Mouse (Mus musculus) stomach, embryonic 14.5 days (tissue): ENCODE results near the gene Dgkh. TPM values are rescaled to one million over a fixed set of nuclear protein-coding genes. Genes with fewer than 3 reads are reported as not detected.

ENCODE experiments used
- ATAC-seq: fragments of 200-750 bp; cut with Nextera tagmentation; 2 replicates; pipeline ENCODE4 v1.8.0; 2017; ENCODE audit warnings: low read depth, moderate TSS enrichment; ENCODE audit not compliant: insufficient number of reproducible peaks, insufficient read depth, low FRiP score
- H3K27ac ChIP-seq: fragments of 300-500 bp; sonication (generic); 2 replicates; pipeline ENCODE4 v1.5.1; 2014; ENCODE audit warnings: mild to moderate bottlenecking, low read length, moderate library complexity, mixed read lengths
- H3K27me3 ChIP-seq: fragments of 300-500 bp; sonication (generic); 2 replicates; pipeline ENCODE4 v1.6.1; 2014; ENCODE audit warnings: low read length, control low read depth, mixed read lengths; ENCODE audit not compliant: control insufficient read depth, insufficient read depth
- H3K36me3 ChIP-seq: fragments of 300-500 bp; sonication (generic); 2 replicates; pipeline ENCODE4 v1.6.1; 2014; ENCODE audit warnings: mild to moderate bottlenecking, control low read depth, low read length, moderate library complexity, mixed read lengths; ENCODE audit not compliant: control insufficient read depth, insufficient read depth
- H3K4me1 ChIP-seq: fragments of 300-500 bp; sonication (generic); 2 replicates; pipeline ENCODE4 v1.6.1; 2014; ENCODE audit warnings: low read length, control low read depth, mixed read lengths; ENCODE audit not compliant: control insufficient read depth, insufficient read depth
- H3K4me2 ChIP-seq: fragments of 300-500 bp; sonication (generic); replicated peaks from 2 replicates; pipeline ENCODE4 v1.6.1; 2014; ENCODE audit warnings: low read depth, low read length, control low read depth
- H3K4me3 ChIP-seq: fragments of 300-500 bp; sonication (generic); 2 replicates; pipeline ENCODE4 v1.5.1; 2014; ENCODE audit warnings: low read depth, low read length, control low read depth
- H3K9ac ChIP-seq: fragments of 300-500 bp; sonication (generic); replicated peaks from 2 replicates; pipeline ENCODE4 v1.6.1; 2014; ENCODE audit warnings: low read depth, mild to moderate bottlenecking, control low read depth, low read length, moderate library complexity, mixed read lengths
- H3K9me3 ChIP-seq: fragments of 300-500 bp; sonication (generic); 2 replicates; pipeline ENCODE4 v1.6.1; 2016; ENCODE audit warnings: low read depth, low read length, control low read depth; ENCODE audit not compliant: control insufficient read depth
- whole genome bisulfite sequencing: fragments of 180-500 bp; shearing (Covaris S2); extraction: QIAGEN DNeasy Blood & Tissue Kit; methylation state at CpG from one replicate; pipeline ENCODE4 v1.1.7; 2014; 5-methylcytosine and 5-hydroxymethylcytosine counted together
- polyA plus RNA-seq: library from polyadenylated mRNA; unstranded; fragments of >200 nt; fragmentation: Nextera tagmentation; extraction: Ambion mirVana; gene quantifications from 2 replicates; pipeline ENCODE4 v1.2.1, GENCODE M21; 2014

Gene Dgkh
- polyA plus RNA-seq, 1 experiment from 2014 or later: 2.7 TPM

- no peak overlapping the region for H3K27ac ChIP-seq
- no peaks in the 10 kb centered on the region for H3K4me1 ChIP-seq
- WGBS: 76% methylated on average over 3 of the region's 3 CpGs
- no peak overlapping the region for H3K4me2 ChIP-seq
- H3K9ac ChIP-seq: no peak overlapping the region
- no peaks in the 10 kb centered on the region for H3K27me3 ChIP-seq
- H3K4me3 ChIP-seq: no peak overlapping the region
- H3K36me3 ChIP-seq: no peaks in the 10 kb centered on the region
- ATAC-seq: no peak
- H3K9me3 ChIP-seq: no peaks in the 10 kb centered on the region
These were observed 53.6 kb downstream of the Dgkh start for GRCm38 (mm10) chr14:78678981-78679380.

GRCm38 (mm10) chr14:78677852-78678588 is 54.6 kb downstream of the Dgkh start:
- no peak for ATAC-seq
- H3K27me3 ChIP-seq: no peaks in the 10 kb centered on the region
- H3K27ac ChIP-seq: no peak overlapping the region; the same call in 1 of the 2 replicates
- H3K9me3 ChIP-seq: no peaks in the 10 kb centered on the region
- H3K9ac ChIP-seq: no peak overlapping the region
- H3K4me2 ChIP-seq: no peak overlapping the region
- no peak overlapping the region for H3K4me3 ChIP-seq
- no peaks in the 10 kb centered on the region for H3K4me1 ChIP-seq
- H3K36me3 ChIP-seq: no peaks in the 10 kb centered on the region
- 21% methylated on average over 7 of the region's 7 CpGs for WGBS

GRCm38 (mm10) chr14:78676457-78676856 is 56.1 kb downstream of the Dgkh start:
- H3K9ac ChIP-seq: no peak overlapping the region
- no peak for ATAC-seq
- WGBS: 68% methylated on average over 6 of the region's 6 CpGs
- no peaks in the 10 kb centered on the region for H3K9me3 ChIP-seq
- no peak overlapping the region for H3K4me2 ChIP-seq
- no peaks in the 10 kb centered on the region for H3K4me1 ChIP-seq
- no peak overlapping the region for H3K4me3 ChIP-seq
- no peaks in the 10 kb centered on the region for H3K36me3 ChIP-seq
- no peaks in the 10 kb centered on the region for H3K27me3 ChIP-seq
- no peak overlapping the region for H3K27ac ChIP-seq

GRCm38 (mm10) chr14:78674606-78675005 is 58.0 kb downstream of the Dgkh start:
- ATAC-seq: no peak
- Histone ChIP-seq H3K4me1 (no peaks in the 10 kb centered on the region), H3K9me3 (no peaks in the 10 kb centered on the region), H3K27me3 (no peaks in the 10 kb centered on the region), H3K36me3 (no peaks in the 10 kb centered on the region), H3K9ac (no peak overlapping the region), H3K4me3 (no peak overlapping the region), H3K27ac (no peak overlapping the region), H3K4me2 (no peak overlapping the region)
- WGBS: 85% methylated on average over 9 of the region's 9 CpGs

GRCm38 (mm10) chr14:78669986-78670385 is 62.6 kb downstream of the Dgkh start:
- no peaks in the 10 kb centered on the region for H3K36me3 ChIP-seq
- no peaks in the 10 kb centered on the region for H3K27me3 ChIP-seq
- 69% methylated on average over 10 of the region's 10 CpGs for WGBS
- H3K4me1 ChIP-seq: no peaks in the 10 kb centered on the region
- no peak overlapping the region for H3K27ac ChIP-seq
- no peak for ATAC-seq
- H3K9me3 ChIP-seq: no peaks in the 10 kb centered on the region
- no peak overlapping the region for H3K9ac ChIP-seq
- H3K4me3 ChIP-seq: no peak overlapping the region
- H3K4me2 ChIP-seq: no peak overlapping the region

- H3K4me2 ChIP-seq: no peak overlapping the region
These were observed 64.3 kb downstream of the Dgkh start for GRCm38 (mm10) chr14:78668291-78668690.

GRCm38 (mm10) chr14:78667763-78668162 is 64.8 kb downstream of the Dgkh start:
- no peak for ATAC-seq
- Histone ChIP-seq H3K27me3 (no peaks in the 10 kb centered on the region), H3K4me2 (no peak overlapping the region), H3K9me3 (no peaks in the 10 kb centered on the region), H3K4me1 (no peaks in the 10 kb centered on the region), H3K27ac (no peak overlapping the region), H3K4me3 (no peak overlapping the region), H3K9ac (no peak overlapping the region), H3K36me3 (no peaks in the 10 kb centered on the region)
- WGBS: 67% methylated on average over 5 of the region's 5 CpGs

More at GRCm38 (mm10) chr14:78668291-78668690, 64.3 kb downstream of the Dgkh start:
- no peaks in the 10 kb centered on the region for H3K4me1 ChIP-seq
- H3K4me3 ChIP-seq: no peak overlapping the region
- no peaks in the 10 kb centered on the region for H3K36me3 ChIP-seq
- WGBS: 19% methylated on average over 6 of the region's 6 CpGs
- H3K27me3 ChIP-seq: no peaks in the 10 kb centered on the region
- peak; percentile 49; the same call in 1 of the 2 replicates for ATAC-seq
- H3K9ac ChIP-seq: no peak overlapping the region
- no peaks in the 10 kb centered on the region for H3K9me3 ChIP-seq
- H3K27ac ChIP-seq: no peak overlapping the region

- H3K27ac ChIP-seq: no peak overlapping the region
- H3K4me1 ChIP-seq: no peaks in the 10 kb centered on the region
- no peaks in the 10 kb centered on the region for H3K36me3 ChIP-seq
- no peaks in the 10 kb centered on the region; the same call in 1 of the 2 replicates for H3K9me3 ChIP-seq
- no peaks in the 10 kb centered on the region for H3K27me3 ChIP-seq
- 75% methylated on average over 5 of the region's 5 CpGs for WGBS
- ATAC-seq: no peak
- no peak overlapping the region for H3K9ac ChIP-seq
- H3K4me2 ChIP-seq: no peak overlapping the region
- H3K4me3 ChIP-seq: no peak overlapping the region
These were observed 69.9 kb downstream of the Dgkh start for GRCm38 (mm10) chr14:78662641-78663040.

- H3K27me3 ChIP-seq: no peaks in the 10 kb centered on the region
- no peak overlapping the region for H3K4me2 ChIP-seq
- H3K9me3 ChIP-seq: no peaks in the 10 kb centered on the region; the same call in 1 of the 2 replicates
- ATAC-seq: no peak
- H3K9ac ChIP-seq: no peak overlapping the region
- no peak overlapping the region for H3K27ac ChIP-seq
- H3K4me3 ChIP-seq: no peak overlapping the region
- no peaks in the 10 kb centered on the region for H3K36me3 ChIP-seq
- 0 out of 2 replicates have a peak, but pooled peaks cover 4% of the 10 kb centered on the region for H3K4me1 ChIP-seq
- 93% methylated on average over 14 of the region's 14 CpGs for WGBS
These were observed 71.1 kb downstream of the Dgkh start for GRCm38 (mm10) chr14:78661462-78661861.
